ENCODE assay signal across 8 mouse cellular contexts in the genomic region with DNA sequence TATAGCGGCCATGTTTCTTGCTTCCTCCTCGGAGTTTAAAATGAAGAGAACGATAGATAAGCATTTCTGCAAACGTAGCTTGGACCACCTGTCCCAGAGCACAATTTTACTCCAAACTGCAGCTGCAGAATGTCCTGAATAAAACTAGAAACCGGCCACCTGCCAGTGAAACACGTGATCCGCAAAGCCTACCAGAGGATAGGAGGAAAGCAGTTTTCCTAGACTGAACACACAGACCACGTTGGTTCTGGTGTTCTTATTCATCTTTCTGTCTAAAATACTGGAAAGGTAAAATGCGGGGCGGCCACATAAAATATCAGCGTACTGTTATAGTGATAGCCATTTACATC.
DNase-seq lines count a peak whose midpoint lies in the region; ATAC-seq and TF ChIP-seq lines count a peak whose summit lies in the region.

No protein-coding gene starts in this region.

- H3K9me3 ChIP-seq in forebrain, embryonic 15.5 days = no peaks in the 10 kb centered on the region
- no peaks in the 10 kb centered on the region for H3K9me3 ChIP-seq in liver, embryonic 12.5 days (replicated peaks)

- DNase-seq in kidney, adult 2 months = no peak
- DNase-seq in kidney, adult 9 months = no peak
- peak; percentile 6 for DNase-seq in R1 (ENCODE audit: low read depth, low spot score)
- no peak for DNase-seq in embryo, embryonic 10.5 days (ENCODE audit: low spot score)
- DNase-seq in thymus, adult 2 months = no peak
- DNase-seq in adipocyte (ENCODE audit: low spot score) = no peak

- no peak overlapping the region for H3K9ac ChIP-seq in forebrain, embryonic 15.5 days (replicated peaks)
- H3K9ac ChIP-seq in liver, embryonic 12.5 days = no peak overlapping the region

- TF ChIP-seq CTCF in kidney, adult 2 months (conservative IDR thresholded peaks at IDR 0.05; ENCODE audit: insufficient read depth, insufficient read length, low read depth, low read length) = no peak
- TF ChIP-seq CTCF in thymus, adult 2 months (IDR thresholded peaks at IDR 0.05; ENCODE audit: borderline replicate concordance, control insufficient read depth, extremely low read depth, insufficient read depth, low read length, poor library complexity) = no peak

- no peaks in the 10 kb centered on the region for H3K27me3 ChIP-seq in kidney, adult 2 months (replicated peaks; ENCODE audit: control insufficient read depth, insufficient read depth, low read length)
- no peaks in the 10 kb centered on the region for H3K27me3 ChIP-seq in forebrain, embryonic 15.5 days
- peaks cover 9% of the 10 kb centered on the region for H3K27me3 ChIP-seq in liver, embryonic 12.5 days (replicated peaks)
- H3K27me3 ChIP-seq in thymus, adult 2 months (ENCODE audit: control insufficient read depth, insufficient read depth, low read length) = no peaks in the 10 kb centered on the region

- WGBS in kidney, adult 2 months = 74% methylated on average over 11 of the region's 11 CpGs
- 83% methylated on average over 11 of the region's 11 CpGs for WGBS in forebrain, embryonic 15.5 days
- 63% methylated on average over 11 of the region's 11 CpGs for WGBS in liver, embryonic 12.5 days (ENCODE audit: insufficient replicate concordance)
- 97% methylated on average over 11 of the region's 11 CpGs for WGBS in thymus, adult 2 months

- TF ChIP-seq POLR2A in kidney, adult 2 months (IDR thresholded peaks at IDR 0.05; ENCODE audit: low read depth, low read length) = no peak
- no peak for TF ChIP-seq POLR2A in thymus, adult 2 months (IDR thresholded peaks at IDR 0.05; ENCODE audit: control insufficient read depth, extremely low read depth, insufficient read depth, low read length, poor library complexity)

- H3K27ac ChIP-seq in kidney, adult 2 months (ENCODE audit: insufficient read depth, low read depth, low read length) = peak overlapping the region; percentile 82
- peak overlapping the region; percentile 42; the same call in 1 of the 2 replicates for H3K27ac ChIP-seq in forebrain, embryonic 15.5 days (replicated peaks)
- H3K27ac ChIP-seq in liver, embryonic 12.5 days = no peak overlapping the region
- H3K27ac ChIP-seq in thymus, adult 2 months (ENCODE audit: control insufficient read depth, insufficient read depth, low read length) = no peak overlapping the region

- H3K36me3 ChIP-seq in kidney, adult 2 months (ENCODE audit: control insufficient read depth, insufficient read depth, low read length) = no peaks in the 10 kb centered on the region
- H3K36me3 ChIP-seq in forebrain, embryonic 15.5 days = no peaks in the 10 kb centered on the region
- H3K36me3 ChIP-seq in liver, embryonic 12.5 days = no peaks in the 10 kb centered on the region
- no peaks in the 10 kb centered on the region for H3K36me3 ChIP-seq in thymus, adult 2 months (ENCODE audit: control insufficient read depth, insufficient read depth, low read length)

- H3K4me3 ChIP-seq in kidney, adult 2 months (ENCODE audit: insufficient read depth, low read depth, low read length) = no peak overlapping the region
- no peak overlapping the region for H3K4me3 ChIP-seq in forebrain, embryonic 15.5 days
- no peak overlapping the region for H3K4me3 ChIP-seq in liver, embryonic 12.5 days
- no peak overlapping the region for H3K4me3 ChIP-seq in thymus, adult 2 months (ENCODE audit: control insufficient read depth, insufficient read depth, low read length)

- no peak for ATAC-seq in forebrain, embryonic 15.5 days (replicated peaks)
- ATAC-seq in liver, embryonic 12.5 days = no peak

- peak overlapping the region; percentile 91; the same call in 1 of the 2 replicates for H3K4me2 ChIP-seq in forebrain, embryonic 15.5 days (replicated peaks)
- peak overlapping the region; percentile 76 for H3K4me2 ChIP-seq in liver, embryonic 12.5 days

- H3K4me1 ChIP-seq in kidney, adult 2 months (ENCODE audit: control insufficient read depth, insufficient read depth, low read length) = peaks cover 4% of the 10 kb centered on the region; the same call in 1 of the 2 replicates
- peaks cover 3% of the 10 kb centered on the region for H3K4me1 ChIP-seq in forebrain, embryonic 15.5 days
- 0 out of 2 replicates have a peak, but pooled peaks cover 5% of the 10 kb centered on the region for H3K4me1 ChIP-seq in liver, embryonic 12.5 days
- peaks cover 4% of the 10 kb centered on the region; the same call in 1 of the 2 replicates for H3K4me1 ChIP-seq in thymus, adult 2 months (replicated peaks; ENCODE audit: control insufficient read depth, insufficient read depth, low read length)

Comparison
In these comparisons a context has a peak if more than half of its experiments do, and no peak if none do; other contexts are left out.
1. H3K27ac ChIP-seq: peak in kidney, adult 2 months (single experiment) and forebrain, embryonic 15.5 days (single experiment); none in liver, embryonic 12.5 days (single experiment) and thymus, adult 2 months (single experiment).